Mouse (Mus musculus) G1E (cell line): ENCODE measurements around the gene Tmem203. TPM values are rescaled to one million over a fixed set of nuclear protein-coding genes. Genes with fewer than 3 reads are reported as not detected.

Experiments used
- ATAC-seq: 2 replicates; pipeline ENCODE4 v1.8.0; 2016; ENCODE audit warnings: mild to moderate bottlenecking; ENCODE audit not compliant: insufficient number of reproducible peaks, poor library complexity, low FRiP score, severe bottlenecking; ENCODE audit errors: extremely low read depth
- DNase-seq: peaks from one replicate; pipeline ENCODE4 v3.0.0; 2012; ENCODE audit warnings: low spot score
- H3K27me3 ChIP-seq: 2 replicates; pipeline ENCODE4 v1.6.1; 2012; ENCODE audit warnings: mild to moderate bottlenecking, low read length, inconsistent platforms; ENCODE audit not compliant: insufficient read depth
- H3K36me3 ChIP-seq: replicated peaks from 2 replicates; pipeline ENCODE3; 2012; ENCODE audit warnings: mild to moderate bottlenecking, inconsistent platforms
- H3K4me1 ChIP-seq: 2 replicates; pipeline ENCODE4 v1.6.1; 2012; ENCODE audit warnings: low read depth, low read length, inconsistent platforms, mixed read lengths; ENCODE audit not compliant: insufficient read depth
- H3K4me3 ChIP-seq: 2 replicates; pipeline ENCODE4 v1.5.1; 2012; ENCODE audit warnings: low read depth, mild to moderate bottlenecking, inconsistent platforms, low read length, moderate library complexity, mixed read lengths
- H3K9me3 ChIP-seq: replicated peaks from 2 replicates; pipeline ENCODE4 v1.6.1; 2012; ENCODE audit warnings: inconsistent platforms
- CTCF ChIP-seq: IDR thresholded peaks from 2 replicates; pipeline ENCODE4 v1.5.1; 2012; ENCODE audit warnings: low read depth, low read length, inconsistent platforms, mixed read lengths
- GATA1 ChIP-seq: IDR thresholded peaks from 2 replicates; pipeline ENCODE4 v1.6.1; 2012; ENCODE audit warnings: borderline replicate concordance, low read length, inconsistent platforms, mixed read lengths
- GATA2 ChIP-seq: IDR thresholded peaks from 2 replicates; pipeline ENCODE4 v1.6.1; 2012; ENCODE audit warnings: low read depth, low read length, inconsistent platforms, borderline replicate concordance
- POLR2AphosphoS5 ChIP-seq: IDR thresholded peaks from 2 replicates; pipeline ENCODE4 v1.6.1; 2012; ENCODE audit warnings: low read depth, low read length, inconsistent platforms; ENCODE audit not compliant: insufficient replicate concordance
- TAL1 ChIP-seq: conservative IDR thresholded peaks from 2 replicates; pipeline ENCODE4 v1.6.1; 2012; ENCODE audit warnings: low read depth, low read length, inconsistent platforms, mixed read lengths
- polyA plus RNA-seq: library from polyadenylated mRNA; stranded (reverse); fragments of >175 nt; gene quantifications from 2 replicates; pipeline ENCODE4 v1.2.3, GENCODE M21; 2012
- total RNA-seq, 2 experiments: library from RNA; stranded (forward) in 1 of 2; stranded (reverse) in 1 of 2; fragments of 200-1000 nt in 1 of 2; fragments of >200 nt in 1 of 2; fragmentation: Nextera tagmentation in 1 of 2; gene quantifications; 2 replicates each; pipeline ENCODE4 v1.2.3; 2014 to 2017

The Tmem203 gene
- total and polyA plus RNA-seq, 3 experiments: 7.8 to 15.5 (median 14.6) TPM

GRCm38 (mm10) chr2:25236614-25237013 lies 18.6 kb upstream of the Tmem203 start, which contains the start of gene Rnf224:
Gene Rnf224, minus strand, starts transcription at chr2:25236787.
- peaks cover 41% of the 10 kb centered on the region for H3K27me3 ChIP-seq
- no peak for DNase-seq
- peaks cover 97% of the 10 kb centered on the region for H3K4me1 ChIP-seq

GRCm38 (mm10) chr2:25237522-25237921 lies 17.7 kb upstream of the Tmem203 start:
- Histone ChIP-seq H3K4me1 (peaks cover 97% of the 10 kb centered on the region), H3K9me3 (no peaks in the 10 kb centered on the region), H3K27me3 (peaks cover 42% of the 10 kb centered on the region), H3K4me3 (no peak overlapping the region), H3K36me3 (no peaks in the 10 kb centered on the region)
- no peak for TF ChIP-seq CTCF
- no peak for TF ChIP-seq TAL1
- TF ChIP-seq GATA2: no peak
- no peak for TF ChIP-seq POLR2AphosphoS5
- no peak for TF ChIP-seq GATA1
- ATAC-seq (no peak), DNase-seq (no peak)

More at GRCm38 (mm10) chr2:25236614-25237013, 18.6 kb upstream of the Tmem203 start, which contains the start of gene Rnf224:
- ATAC-seq: no peak
- Histone ChIP-seq H3K4me3 (peak within 1 kb of the TSS; percentile 18; the same call in 1 of the 2 replicates), H3K9me3 (no peaks in the 10 kb centered on the region), H3K36me3 (peaks cover 2% of the 10 kb centered on the region)
- TF ChIP-seq TAL1 (no peak), GATA1 (no peak), POLR2AphosphoS5 (no peak), GATA2 (no peak), CTCF (no peak)

- DNase-seq (no peak), ATAC-seq (no peak)
- Histone ChIP-seq H3K4me3 (no peak overlapping the region), H3K27me3 (peaks cover 48% of the 10 kb centered on the region), H3K36me3 (peaks cover 1% of the 10 kb centered on the region), H3K9me3 (no peaks in the 10 kb centered on the region), H3K4me1 (peaks cover 97% of the 10 kb centered on the region)
- TF ChIP-seq POLR2AphosphoS5 (no peak), CTCF (no peak), TAL1 (no peak), GATA2 (no peak), GATA1 (no peak)
Measured at GRCm38 (mm10) chr2:25238106-25238505, 17.1 kb upstream of the Tmem203 start.

DNA sequence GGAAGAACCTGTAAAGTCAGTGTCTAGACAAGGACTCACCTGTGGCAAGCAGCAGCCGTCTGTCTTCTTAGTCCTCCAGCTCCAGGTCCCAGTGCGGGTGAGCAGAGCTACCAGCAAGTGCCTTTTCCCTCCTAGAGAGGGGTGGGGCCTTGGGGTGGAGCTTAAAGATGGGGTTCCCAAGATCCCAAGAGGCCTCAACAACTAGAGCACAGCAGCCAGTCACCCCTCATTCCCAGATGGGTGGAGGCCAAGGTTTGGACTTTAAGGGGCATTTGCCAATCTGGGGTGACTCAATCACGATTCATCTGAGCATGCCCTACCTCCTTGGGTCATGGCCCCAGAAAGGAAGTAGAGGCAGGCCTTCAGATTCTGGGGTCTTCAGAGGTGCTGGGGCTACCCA lies 15.5 kb upstream of the Tmem203 start:
- TF ChIP-seq GATA2: no peak
- TF ChIP-seq POLR2AphosphoS5: no peak
- TF ChIP-seq TAL1: no peak
- TF ChIP-seq CTCF: no peak
- no peak for TF ChIP-seq GATA1
- H3K27me3 ChIP-seq: peaks cover 51% of the 10 kb centered on the region

DNA sequence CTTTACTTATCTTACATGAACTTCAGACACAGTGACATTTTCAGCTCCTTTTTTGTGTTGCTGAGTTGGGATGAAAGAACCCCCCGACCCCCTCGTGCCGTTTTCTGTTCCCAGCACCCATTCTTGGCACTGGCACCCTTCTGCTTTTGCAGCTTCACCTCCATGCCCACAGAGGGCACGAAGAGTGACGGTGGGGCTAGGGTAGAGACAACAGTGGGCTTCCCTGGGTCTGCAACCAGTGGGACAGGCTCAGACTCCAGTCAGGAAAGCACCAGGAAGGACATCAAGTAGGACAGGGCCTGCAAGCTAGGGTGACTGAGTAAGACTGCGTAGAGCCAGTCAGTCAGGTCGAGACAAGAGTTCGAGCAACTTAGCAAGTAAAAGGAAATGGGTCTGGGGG lies 14.9 kb upstream of the Tmem203 start:
- no peak overlapping the region; the same call in 1 of the 2 replicates for H3K4me3 ChIP-seq
- no peaks in the 10 kb centered on the region for H3K9me3 ChIP-seq
- peaks cover 51% of the 10 kb centered on the region for H3K27me3 ChIP-seq
- H3K36me3 ChIP-seq: peaks cover 23% of the 10 kb centered on the region
- no peak for TF ChIP-seq CTCF
- TF ChIP-seq GATA1: no peak
- TF ChIP-seq POLR2AphosphoS5: no peak
- no peak for TF ChIP-seq GATA2
- no peak for TF ChIP-seq TAL1
- peaks cover 87% of the 10 kb centered on the region for H3K4me1 ChIP-seq
- ATAC-seq (no peak), DNase-seq (no peak)

More for the DNA sequence above, 15.5 kb upstream of the Tmem203 start:
- no peak for ATAC-seq
- Histone ChIP-seq H3K9me3 (no peaks in the 10 kb centered on the region), H3K4me1 (peaks cover 93% of the 10 kb centered on the region), H3K4me3 (no peak overlapping the region), H3K36me3 (peaks cover 18% of the 10 kb centered on the region)
- no peak for DNase-seq

DNA sequence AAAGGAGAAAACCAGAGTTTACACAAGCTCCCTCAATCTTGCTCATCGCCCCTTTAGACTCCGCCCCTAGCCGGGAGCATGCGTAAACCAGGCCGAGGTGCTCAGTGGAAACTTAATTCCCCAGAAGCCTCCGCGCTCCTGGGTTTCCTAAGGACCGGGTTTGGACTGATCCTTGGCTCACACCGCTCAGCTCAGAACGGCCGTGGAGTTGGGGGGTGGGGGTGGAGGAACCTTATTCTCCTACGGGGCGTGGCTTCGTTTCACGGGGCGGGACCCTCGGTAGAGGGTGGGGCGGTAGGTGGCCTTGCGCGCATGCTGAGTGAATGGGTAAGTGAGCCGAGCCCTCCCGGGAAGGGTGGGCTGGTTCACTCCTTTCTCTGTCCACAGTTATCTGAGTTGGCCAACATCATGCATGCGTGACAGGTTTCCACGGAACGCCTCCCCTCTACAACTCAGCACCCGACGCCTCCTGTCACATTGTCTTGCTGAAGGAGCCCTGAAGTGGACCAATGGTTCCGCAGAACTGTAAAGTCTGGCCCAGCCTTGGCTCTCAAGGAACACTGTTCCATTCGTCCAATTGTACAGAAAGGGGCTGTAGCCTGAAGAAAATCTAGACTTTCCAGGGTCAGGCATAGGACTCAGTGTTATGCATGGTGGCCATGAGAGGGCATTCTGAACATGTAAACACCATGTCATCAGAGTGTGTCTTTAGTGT lies 14.4 kb upstream of the Tmem203 start:
- H3K4me3 ChIP-seq: peak overlapping the region; percentile 69; the same call in 1 of the 2 replicates
- no peaks in the 10 kb centered on the region for H3K9me3 ChIP-seq
- DNase-seq (no peak), ATAC-seq (peak; percentile 31; the same call in 1 of the 2 replicates)
- peaks cover 49% of the 10 kb centered on the region for H3K27me3 ChIP-seq
- peaks cover 85% of the 10 kb centered on the region for H3K4me1 ChIP-seq
- TF ChIP-seq TAL1: no peak
- no peak for TF ChIP-seq GATA2
- no peak for TF ChIP-seq GATA1
- no peak for TF ChIP-seq CTCF
- no peak for TF ChIP-seq POLR2AphosphoS5
- peaks cover 29% of the 10 kb centered on the region for H3K36me3 ChIP-seq
